Mouse (Mus musculus) bone marrow, adult 2 months (tissue): Measurements from ENCODE around the gene Ankrd12.

Experiments
- CTCF ChIP-seq: fragments of 200-500 bp; IDR thresholded peaks from 2 replicates; pipeline ENCODE4 v1.5.1; 2011; ENCODE audit warnings: low read length, control low read depth; ENCODE audit not compliant: control insufficient read depth, insufficient read depth
- POLR2A ChIP-seq: fragments of 200-500 bp; IDR thresholded peaks from 2 replicates; pipeline ENCODE4 v1.6.1; 2011; ENCODE audit warnings: low read depth, mild to moderate bottlenecking, control low read depth, low read length, borderline replicate concordance; ENCODE audit not compliant: control insufficient read depth

GRCm38 (mm10) chr17:66112166-66112565, 35.3 kb upstream of the Ankrd12 start:
- TF ChIP-seq CTCF (no peak), POLR2A (no peak)
